Mouse (Mus musculus): ENCODE data around the gene Fam32a.
A peak's percentile ranks its signal among the peaks of the same experiment; 100 is the strongest.

Gene Fam32a

GRCm38 (mm10) chr8:72219541-72220363 is at the start of gene Fam32a:
Fam32a (plus strand) TSS chr8:72219730.
- peak; percentile 94 for DNase-seq

- DNase-seq, result peak; percentile 55
Measured at GRCm38 (mm10) chr8:72177346-72177925, 42.1 kb upstream of the Fam32a start.

- DNase-seq, result peak; percentile 62
Measured at GRCm38 (mm10) chr8:72183554-72184202, 35.9 kb upstream of the Fam32a start.

GRCm38 (mm10) chr8:72187793-72188331 is 31.7 kb upstream of the Fam32a start:
- no peak for DNase-seq

- DNase-seq, result no peak
Measured at GRCm38 (mm10) chr8:72189417-72190214, 29.9 kb upstream of the Fam32a start, which contains the start of gene Hsh2d. Hsh2d (plus strand) TSS chr8:72189638.

GRCm38 (mm10) chr8:72190215-72190539 is 29.4 kb upstream of the Fam32a start:
- no peak for DNase-seq

- no peak for DNase-seq
Measured at GRCm38 (mm10) chr8:72192065-72192464, 27.5 kb upstream of the Fam32a start.

GRCm38 (mm10) chr8:72197997-72198396 is 21.5 kb upstream of the Fam32a start:
- no peak for DNase-seq

GRCm38 (mm10) chr8:72208582-72208981 is 10.9 kb upstream of the Fam32a start:
- DNase-seq, result no peak

GRCm38 (mm10) chr8:72210222-72210621 is 9.3 kb upstream of the Fam32a start:
- DNase-seq, result no peak

GRCm38 (mm10) chr8:72210710-72211109 is 8.8 kb upstream of the Fam32a start:
- DNase-seq, result no peak

GRCm38 (mm10) chr8:72211846-72212245 is 7.7 kb upstream of the Fam32a start:
- DNase-seq, result no peak

GRCm38 (mm10) chr8:72212751-72213150 is 6.8 kb upstream of the Fam32a start, which contains the start of gene Cib3:
Cib3 (minus strand) TSS chr8:72212837.
- peak; percentile 33 for DNase-seq

- no peak for DNase-seq
Measured at GRCm38 (mm10) chr8:72213536-72213935, 6.0 kb upstream of the Fam32a start, which contains the start of gene Gm11034. Gm11034 (minus strand) TSS chr8:72213636.

- no peak for DNase-seq
Measured at GRCm38 (mm10) chr8:72215060-72215459, 4.5 kb upstream of the Fam32a start.

GRCm38 (mm10) chr8:72215871-72216270 is 3.7 kb upstream of the Fam32a start:
- DNase-seq, result no peak

GRCm38 (mm10) chr8:72218781-72219540 is 569 bp upstream of the Fam32a start:
- no peak for DNase-seq

- no peak for DNase-seq
Measured at GRCm38 (mm10) chr8:72220758-72221157, 1.2 kb downstream of the Fam32a start.

GRCm38 (mm10) chr8:72222656-72223055 is 3.1 kb downstream of the Fam32a start:
- no peak for DNase-seq

GRCm38 (mm10) chr8:72239499-72240402 is 20.2 kb downstream of the Fam32a start, which contains the start of gene Ap1m1:
Ap1m1 (plus strand) TSS chr8:72240018.
- peak; percentile 99 for DNase-seq

- DNase-seq, result peak; percentile 31
Measured at GRCm38 (mm10) chr8:72240403-72240763, 20.9 kb downstream of the Fam32a start.

Data from layer of hippocampus, adult 9-11 months (tissue).